Comparison of ENCODE assay signal across 9 mouse cellular contexts in the genomic region with DNA sequence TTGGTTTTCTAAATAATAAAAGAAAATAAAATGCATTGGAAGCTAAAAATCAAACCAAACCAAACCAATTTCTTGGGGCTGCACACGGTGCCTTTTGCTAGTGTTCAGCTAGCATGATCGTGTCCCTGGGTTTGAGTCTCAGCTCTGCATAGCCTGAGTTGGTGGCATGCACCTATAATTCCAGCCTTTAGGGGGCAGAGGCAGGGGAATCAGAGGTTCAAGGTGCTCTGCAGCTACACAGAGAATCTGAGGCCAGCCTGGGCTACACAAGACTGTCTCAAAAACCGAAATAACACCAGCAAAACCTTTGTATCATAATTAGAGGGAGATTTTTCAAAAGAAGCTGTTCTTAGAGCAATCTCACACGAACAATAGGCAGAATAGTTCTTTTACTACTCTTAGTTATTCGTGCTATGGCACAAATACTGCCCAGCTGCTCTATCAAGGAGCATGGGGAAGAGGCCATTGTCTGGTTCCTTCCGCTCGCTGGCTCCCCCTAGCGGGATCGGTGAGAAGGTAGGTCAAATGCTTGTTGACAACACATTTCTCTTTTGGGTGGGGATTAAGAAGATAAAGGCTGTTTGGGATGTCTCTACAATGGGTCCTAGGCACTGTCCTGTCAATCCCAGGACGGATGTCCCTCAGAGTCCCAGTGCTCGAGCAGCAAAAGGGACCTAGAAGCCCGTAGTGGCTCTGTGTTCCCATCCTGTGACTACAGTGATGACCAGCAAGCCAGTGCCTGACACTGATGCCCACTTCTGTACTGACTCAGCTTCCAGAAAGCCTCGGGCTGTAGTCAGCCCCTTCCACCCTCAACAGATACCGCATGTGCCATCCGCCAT. TPM values are rescaled to one million over a fixed set of nuclear protein-coding genes. Genes with fewer than 3 reads are reported as not detected.
DNase-seq lines count a peak whose midpoint lies in the region; ATAC-seq and TF ChIP-seq lines count a peak whose summit lies in the region.
"Had no signal": no experiment of that assay in that cellular context is flagged by ENCODE, and none has a peak within 500 bp of the region (broad histone marks: within the 10 kb centered on the region; RNA-seq: fewer than 3 reads in every experiment).

No protein-coding gene starts in this region.

- peak; percentile 74 for DNase-seq in hindbrain, embryonic 10.5 days (ENCODE audit: low spot score)
- peak; percentile 77 to 85 for DNase-seq in adrenal gland, adult 18-20 months (ENCODE audit: low spot score in 2 of 2)
- peak; percentile 41 to 58 for DNase-seq in layer of hippocampus, postnatal 14 days (ENCODE audit: low spot score in 2 of 2)

- no peak for ATAC-seq in hindbrain, embryonic 13.5 days (ENCODE audit: low FRiP score)
- ATAC-seq in heart, embryonic 12.5 days (ENCODE audit: insufficient number of reproducible peaks, low FRiP score) = peak; percentile 41; the same call in 1 of the 2 replicates
- peak; percentile 89 for ATAC-seq in megakaryocyte-erythroid progenitor cell, adult 5-6 weeks (replicated peaks; ENCODE audit: low FRiP score, low TSS enrichment, poor library complexity, severe bottlenecking)
- 0 out of 2 replicates have a peak, but pooled peaks have one; percentile 17 for ATAC-seq in stomach, embryonic 16.5 days (ENCODE audit: insufficient read depth, low FRiP score)

- no peaks in the 10 kb centered on the region for H3K4me1 ChIP-seq in hindbrain, embryonic 10.5 days (replicated peaks)
- peaks cover 7% of the 10 kb centered on the region; the same call in 1 of the 2 replicates for H3K4me1 ChIP-seq in hindbrain, embryonic 13.5 days (replicated peaks)
- no peaks in the 10 kb centered on the region for H3K4me1 ChIP-seq in cortical plate, adult 2 months (ENCODE audit: control insufficient read depth, insufficient read depth, low read length)
- H3K4me1 ChIP-seq in heart, embryonic 12.5 days (replicated peaks) = no peaks in the 10 kb centered on the region
- no peaks in the 10 kb centered on the region for H3K4me1 ChIP-seq in stomach, embryonic 16.5 days (ENCODE audit: control insufficient read depth, insufficient read depth, low read length)
- H3K4me1 ChIP-seq: lung, embryonic 15.5 days had no signal

- H3K4me2 ChIP-seq in hindbrain, embryonic 13.5 days = no peak overlapping the region
- no peak overlapping the region for H3K4me2 ChIP-seq in heart, embryonic 12.5 days
- no peak overlapping the region for H3K4me2 ChIP-seq in stomach, embryonic 16.5 days (ENCODE audit: low read depth, low read length)
- H3K4me2 ChIP-seq: lung, embryonic 15.5 days had no signal

- no peak for TF ChIP-seq POLR2A in cortical plate, adult 2 months (IDR thresholded peaks at IDR 0.05; ENCODE audit: extremely low read depth, insufficient read depth, low read length)

- peak overlapping the region; percentile 71 for H3K27ac ChIP-seq in hindbrain, embryonic 10.5 days
- H3K27ac ChIP-seq in hindbrain, embryonic 13.5 days = no peak overlapping the region
- H3K27ac ChIP-seq in cortical plate, adult 2 months (ENCODE audit: insufficient read depth, low read length) = no peak overlapping the region
- H3K27ac ChIP-seq in heart, embryonic 12.5 days (ENCODE audit: poor library complexity, severe bottlenecking) = no peak overlapping the region
- no peak overlapping the region for H3K27ac ChIP-seq in stomach, embryonic 16.5 days (ENCODE audit: low read length)
- H3K27ac ChIP-seq: lung, embryonic 15.5 days had no signal

- H3K9ac ChIP-seq in hindbrain, embryonic 13.5 days = no peak overlapping the region
- H3K9ac ChIP-seq in heart, embryonic 12.5 days = no peak overlapping the region
- no peak overlapping the region for H3K9ac ChIP-seq in stomach, embryonic 16.5 days (ENCODE audit: low read length)
- H3K9ac ChIP-seq: lung, embryonic 15.5 days had no signal

- H3K9me3 ChIP-seq in hindbrain, embryonic 10.5 days = no peaks in the 10 kb centered on the region
- H3K9me3 ChIP-seq in hindbrain, embryonic 13.5 days = no peaks in the 10 kb centered on the region
- no peaks in the 10 kb centered on the region for H3K9me3 ChIP-seq in heart, embryonic 12.5 days (replicated peaks)
- H3K9me3 ChIP-seq in stomach, embryonic 16.5 days (replicated peaks; ENCODE audit: control insufficient read depth, low read length) = no peaks in the 10 kb centered on the region
- H3K9me3 ChIP-seq: lung, embryonic 15.5 days had no signal

- H3K4me3 ChIP-seq in hindbrain, embryonic 10.5 days = no peak overlapping the region
- H3K4me3 ChIP-seq in hindbrain, embryonic 13.5 days = no peak overlapping the region
- H3K4me3 ChIP-seq in cortical plate, adult 2 months (ENCODE audit: insufficient read depth, low read length) = no peak overlapping the region
- H3K4me3 ChIP-seq in heart, embryonic 12.5 days = no peak overlapping the region
- H3K4me3 ChIP-seq in stomach, embryonic 16.5 days (replicated peaks; ENCODE audit: low read length) = no peak overlapping the region
- H3K4me3 ChIP-seq: lung, embryonic 15.5 days had no signal

- no peaks in the 10 kb centered on the region for H3K27me3 ChIP-seq in hindbrain, embryonic 10.5 days (ENCODE audit: insufficient read depth, poor library complexity, severe bottlenecking)
- no peaks in the 10 kb centered on the region for H3K27me3 ChIP-seq in hindbrain, embryonic 13.5 days
- H3K27me3 ChIP-seq in heart, embryonic 12.5 days (replicated peaks) = no peaks in the 10 kb centered on the region
- H3K27me3 ChIP-seq in stomach, embryonic 16.5 days (ENCODE audit: control insufficient read depth, insufficient read depth, low read length) = no peaks in the 10 kb centered on the region
- H3K27me3 ChIP-seq: lung, embryonic 15.5 days had no signal

- H3K36me3 ChIP-seq in hindbrain, embryonic 10.5 days = peaks cover 81% of the 10 kb centered on the region
- H3K36me3 ChIP-seq in hindbrain, embryonic 13.5 days = peaks cover 71% of the 10 kb centered on the region
- peaks cover 74% of the 10 kb centered on the region for H3K36me3 ChIP-seq in heart, embryonic 12.5 days
- H3K36me3 ChIP-seq in stomach, embryonic 16.5 days (ENCODE audit: control insufficient read depth, insufficient read depth, low read length) = peaks cover 19% of the 10 kb centered on the region

- 57% methylated on average over 15 of the region's 15 CpGs for WGBS in hindbrain, embryonic 10.5 days
- WGBS in hindbrain, embryonic 13.5 days = 60% methylated on average over 15 of the region's 15 CpGs
- 57% methylated on average over 15 of the region's 15 CpGs for WGBS in heart, embryonic 12.5 days
- WGBS in stomach, embryonic 16.5 days = 56% methylated on average over 15 of the region's 15 CpGs

- peak; percentile 69 for TF ChIP-seq CTCF in cortical plate, adult 2 months (IDR thresholded peaks at IDR 0.05; ENCODE audit: extremely low read depth, insufficient read depth, low read length)

RNA-seq across cellular contexts. Expression of gene Setd7, which starts 20.9 kb away (rescaled TPM):
- polyA plus RNA-seq in hindbrain, embryonic 10.5 days (2016; fragmentation: Nextera tagmentation; extraction: Ambion mirVana) = 3.0 and 3.2 TPM in 2 replicates
- 2.8 and 3.9 TPM in 2 replicates for polyA plus RNA-seq in hindbrain, embryonic 13.5 days (2015; fragmentation: Nextera tagmentation; extraction: Ambion mirVana)
- 10 to 100 TPM; 48.3 to 48.8 TPM for total RNA-seq in adrenal gland, adult 18-20 months (2021)
- 63.4 and 65.4 TPM in 2 replicates for polyA plus RNA-seq in cortical plate, adult 2 months (2012; rRNA removed)
- polyA plus RNA-seq in heart, embryonic 12.5 days (2016; fragmentation: Nextera tagmentation; extraction: Ambion mirVana) = 3.6 and 4.1 TPM in 2 replicates
- total RNA-seq in layer of hippocampus, postnatal 14 days (2021) = 10 to 100 TPM; 88.8 to 95.4 TPM
- total RNA-seq in megakaryocyte-erythroid progenitor cell, adult 5-6 weeks (2014; fragmentation: Nextera tagmentation) = 15.9 and 34.5 TPM in 2 replicates
- 12.5 and 19.3 TPM in 2 replicates for total RNA-seq in megakaryocyte-erythroid progenitor cell, adult 5-6 weeks (2017)
- 2.8 and 4.8 TPM in 2 replicates for polyA plus RNA-seq in stomach, embryonic 16.5 days (2015; fragmentation: Nextera tagmentation; extraction: Ambion mirVana)

RNA-seq across cellular contexts. Expression of gene Rab33b, which starts 56.1 kb away (rescaled TPM):
- polyA plus RNA-seq in hindbrain, embryonic 10.5 days (2016; fragmentation: Nextera tagmentation; extraction: Ambion mirVana) = 11.8 and 14.4 TPM in 2 replicates
- polyA plus RNA-seq in hindbrain, embryonic 13.5 days (2015; fragmentation: Nextera tagmentation; extraction: Ambion mirVana) = 23.9 TPM in 2 replicates
- total RNA-seq in adrenal gland, adult 18-20 months (2021) = 10 to 100 TPM; 12.9 to 13.3 TPM
- 21.0 and 21.7 TPM in 2 replicates for polyA plus RNA-seq in cortical plate, adult 2 months (2012; rRNA removed)
- 16.7 and 17.4 TPM in 2 replicates for polyA plus RNA-seq in heart, embryonic 12.5 days (2016; fragmentation: Nextera tagmentation; extraction: Ambion mirVana)
- 10 to 100 TPM; 24.0 to 27.1 TPM for total RNA-seq in layer of hippocampus, postnatal 14 days (2021)
- 3.7 and 5.6 TPM in 2 replicates for total RNA-seq in megakaryocyte-erythroid progenitor cell, adult 5-6 weeks (2014; fragmentation: Nextera tagmentation)
- total RNA-seq in megakaryocyte-erythroid progenitor cell, adult 5-6 weeks (2017) = 5.6 and 6.8 TPM in 2 replicates
- polyA plus RNA-seq in stomach, embryonic 16.5 days (2015; fragmentation: Nextera tagmentation; extraction: Ambion mirVana) = 24.8 and 26.2 TPM in 2 replicates

Comparison
In these comparisons a context has a peak if more than half of its experiments do, and no peak if none do; other contexts are left out.
1. RNA of gene Setd7, which starts 20.9 kb away (polyA plus RNA-seq): 63.4 to 65.4 TPM in cortical plate, adult 2 months; 2.8 to 4.8 TPM in stomach, embryonic 16.5 days, 2.8 to 3.9 TPM in hindbrain, embryonic 13.5 days, 3.6 to 4.1 TPM in heart, embryonic 12.5 days and 3.0 to 3.2 TPM in hindbrain, embryonic 10.5 days; every median in the first group is over 10 times any median in the second.
2. Peak in every context shown above with its lines, with median percentiles within 50 percentile points of each other: DNase-seq.